In genomic region chr11:72469217-72469616, GRCm38 (mm10) we compare ENCODE assay signal across 9 mouse cellular contexts. TPM values are rescaled to one million over a fixed set of nuclear protein-coding genes. Genes with fewer than 3 reads are reported as not detected.
DNase-seq lines count a peak whose midpoint lies in the region; ATAC-seq and TF ChIP-seq lines count a peak whose summit lies in the region.
"Had no signal": no experiment of that assay in that cellular context is flagged by ENCODE, and none has a peak within 500 bp of the region (broad histone marks: within the 10 kb centered on the region; RNA-seq: fewer than 3 reads in every experiment).

No protein-coding gene starts in this region.

- H3K27ac ChIP-seq in midbrain, embryonic 10.5 days (replicated peaks): peak overlapping the region; percentile 58
- no peak overlapping the region for H3K27ac ChIP-seq in midbrain, embryonic 11.5 days (ENCODE audit: low read depth, low read length)
- 0 out of 2 replicates have a peak overlapping the region, but pooled peaks have one; percentile 13 for H3K27ac ChIP-seq in cortical plate, adult 2 months (ENCODE audit: insufficient read depth, low read length)
- peak overlapping the region; percentile 73 for H3K27ac ChIP-seq in heart, embryonic 10.5 days
- peak overlapping the region; percentile 34; the same call in 1 of the 2 replicates for H3K27ac ChIP-seq in kidney, adult 2 months (ENCODE audit: insufficient read depth, low read depth, low read length)
- H3K27ac ChIP-seq in liver, embryonic 13.5 days: peak overlapping the region; percentile 64

- no peaks in the 10 kb centered on the region for H3K9me3 ChIP-seq in midbrain, embryonic 10.5 days (replicated peaks)
- H3K9me3 ChIP-seq in midbrain, embryonic 11.5 days (ENCODE audit: control insufficient read depth, low read length): no peaks in the 10 kb centered on the region
- no peaks in the 10 kb centered on the region for H3K9me3 ChIP-seq in heart, embryonic 10.5 days
- H3K9me3 ChIP-seq in liver, embryonic 13.5 days (replicated peaks): no peaks in the 10 kb centered on the region

- no peak overlapping the region for H3K9ac ChIP-seq in midbrain, embryonic 11.5 days (ENCODE audit: low read length)
- H3K9ac ChIP-seq in liver, embryonic 13.5 days: no peak overlapping the region

- H3K4me2 ChIP-seq in midbrain, embryonic 11.5 days: no peak overlapping the region
- no peak overlapping the region for H3K4me2 ChIP-seq in liver, embryonic 13.5 days

- DNase-seq in midbrain, embryonic 10.5 days (ENCODE audit: low spot score): no peak
- no peak for DNase-seq in midbrain, embryonic 11.5 days (ENCODE audit: low spot score, missing footprints)
- no peak for DNase-seq in heart, embryonic 10.5 days (ENCODE audit: low spot score)
- peak; percentile 88 for DNase-seq in kidney, adult 2 months
- no peak for DNase-seq in liver, embryonic 13.5 days
- DNase-seq in ovary, postnatal 14 days (ENCODE audit: low spot score): peak; percentile 71

- no peaks in the 10 kb centered on the region for H3K36me3 ChIP-seq in midbrain, embryonic 10.5 days
- H3K36me3 ChIP-seq in midbrain, embryonic 11.5 days (ENCODE audit: control insufficient read depth, insufficient read depth, low read length): no peaks in the 10 kb centered on the region
- peaks cover 5% of the 10 kb centered on the region; the same call in 1 of the 2 replicates for H3K36me3 ChIP-seq in heart, embryonic 10.5 days
- H3K36me3 ChIP-seq in kidney, adult 2 months (ENCODE audit: control insufficient read depth, insufficient read depth, low read length): no peaks in the 10 kb centered on the region
- peaks cover 3% of the 10 kb centered on the region; the same call in 1 of the 2 replicates for H3K36me3 ChIP-seq in liver, embryonic 13.5 days

- TF ChIP-seq CTCF in cortical plate, adult 2 months (IDR thresholded peaks at IDR 0.05; ENCODE audit: extremely low read depth, insufficient read depth, low read length): no peak
- no peak for TF ChIP-seq CTCF in kidney, adult 2 months (conservative IDR thresholded peaks at IDR 0.05; ENCODE audit: insufficient read depth, insufficient read length, low read depth, low read length)

- H3K4me3 ChIP-seq in midbrain, embryonic 10.5 days: no peak overlapping the region
- H3K4me3 ChIP-seq in midbrain, embryonic 11.5 days (ENCODE audit: low read depth, low read length): no peak overlapping the region
- no peak overlapping the region for H3K4me3 ChIP-seq in cortical plate, adult 2 months (ENCODE audit: insufficient read depth, low read length)
- H3K4me3 ChIP-seq in heart, embryonic 10.5 days: no peak overlapping the region
- no peak overlapping the region for H3K4me3 ChIP-seq in kidney, adult 2 months (ENCODE audit: insufficient read depth, low read depth, low read length)
- no peak overlapping the region for H3K4me3 ChIP-seq in liver, embryonic 13.5 days (replicated peaks)

- 39% methylated on average over 5 of the region's 5 CpGs for WGBS in midbrain, embryonic 10.5 days
- WGBS in midbrain, embryonic 11.5 days: 35% methylated on average over 5 of the region's 5 CpGs
- WGBS in heart, embryonic 10.5 days: 30% methylated on average over 5 of the region's 5 CpGs
- WGBS in kidney, adult 2 months: 28% methylated on average over 5 of the region's 5 CpGs
- 47% methylated on average over 5 of the region's 5 CpGs for WGBS in liver, embryonic 13.5 days (ENCODE audit: insufficient replicate concordance)

- H3K27me3 ChIP-seq in midbrain, embryonic 10.5 days (ENCODE audit: low read depth, poor library complexity, severe bottlenecking): no peaks in the 10 kb centered on the region
- no peaks in the 10 kb centered on the region for H3K27me3 ChIP-seq in midbrain, embryonic 11.5 days (ENCODE audit: control insufficient read depth, insufficient read depth, low read length)
- no peaks in the 10 kb centered on the region for H3K27me3 ChIP-seq in heart, embryonic 10.5 days (ENCODE audit: insufficient read depth, poor library complexity, severe bottlenecking)
- H3K27me3 ChIP-seq in kidney, adult 2 months (replicated peaks; ENCODE audit: control insufficient read depth, insufficient read depth, low read length): no peaks in the 10 kb centered on the region
- no peaks in the 10 kb centered on the region for H3K27me3 ChIP-seq in liver, embryonic 13.5 days

- TF ChIP-seq POLR2A in cortical plate, adult 2 months (IDR thresholded peaks at IDR 0.05; ENCODE audit: extremely low read depth, insufficient read depth, low read length): no peak
- no peak for TF ChIP-seq POLR2A in kidney, adult 2 months (IDR thresholded peaks at IDR 0.05; ENCODE audit: low read depth, low read length)

- H3K4me1 ChIP-seq in midbrain, embryonic 10.5 days: peaks cover 55% of the 10 kb centered on the region
- peaks cover 8% of the 10 kb centered on the region for H3K4me1 ChIP-seq in midbrain, embryonic 11.5 days (ENCODE audit: control insufficient read depth, insufficient read depth, low read length)
- H3K4me1 ChIP-seq in cortical plate, adult 2 months (ENCODE audit: control insufficient read depth, insufficient read depth, low read length): peaks cover 12% of the 10 kb centered on the region
- peaks cover 52% of the 10 kb centered on the region for H3K4me1 ChIP-seq in heart, embryonic 10.5 days
- peaks cover 3% of the 10 kb centered on the region; the same call in 1 of the 2 replicates for H3K4me1 ChIP-seq in kidney, adult 2 months (ENCODE audit: control insufficient read depth, insufficient read depth, low read length)
- peaks cover 96% of the 10 kb centered on the region for H3K4me1 ChIP-seq in liver, embryonic 13.5 days (replicated peaks)

- ATAC-seq in midbrain, embryonic 11.5 days (ENCODE audit: low FRiP score): no peak
- ATAC-seq in liver, embryonic 13.5 days (ENCODE audit: low read depth): peak; percentile 26; the same call in 1 of the 2 replicates
- no peak for ATAC-seq in monocyte, adult 5-6 weeks (replicated peaks; ENCODE audit: insufficient number of reproducible peaks, low FRiP score, low TSS enrichment, poor library complexity, severe bottlenecking)

RNA-seq across cellular contexts. Expression of gene Spns2, which starts 20.5 kb away (rescaled TPM):
- 2.1 and 2.9 TPM in 2 replicates for polyA plus RNA-seq in midbrain, embryonic 10.5 days (2016; fragmentation: Nextera tagmentation; extraction: Ambion mirVana)
- 4.0 and 4.7 TPM in 2 replicates for polyA plus RNA-seq in midbrain, embryonic 11.5 days (2014; fragmentation: Nextera tagmentation; extraction: Ambion mirVana)
- 45.2 and 52.9 TPM in 2 replicates for polyA plus RNA-seq in cortical plate, adult 2 months (2012; rRNA removed)
- 5.7 and 7.1 TPM in 2 replicates for polyA plus RNA-seq in heart, embryonic 10.5 days (2016; fragmentation: Nextera tagmentation; extraction: Ambion mirVana)
- polyA plus RNA-seq in kidney, adult 2 months (2012; rRNA removed): 102 TPM in 2 replicates
- polyA plus RNA-seq in liver, embryonic 13.5 days (2015; fragmentation: Nextera tagmentation; extraction: Ambion mirVana): 4.3 and 5.5 TPM in 2 replicates
- total RNA-seq in monocyte, adult 5-6 weeks (2017): 1.4 to 3.2 TPM (median 1.4 TPM) in 3 replicates

RNA-seq across cellular contexts. Expression of gene Mybbp1a, which starts 28.1 kb away (rescaled TPM):
- 192 and 236 TPM in 2 replicates for polyA plus RNA-seq in midbrain, embryonic 10.5 days (2016; fragmentation: Nextera tagmentation; extraction: Ambion mirVana)
- polyA plus RNA-seq in midbrain, embryonic 11.5 days (2014; fragmentation: Nextera tagmentation; extraction: Ambion mirVana): 142 and 144 TPM in 2 replicates
- polyA plus RNA-seq in cortical plate, adult 2 months (2012; rRNA removed): 48.1 and 56.2 TPM in 2 replicates
- 133 and 186 TPM in 2 replicates for polyA plus RNA-seq in heart, embryonic 10.5 days (2016; fragmentation: Nextera tagmentation; extraction: Ambion mirVana)
- 27.0 and 28.6 TPM in 2 replicates for polyA plus RNA-seq in kidney, adult 2 months (2012; rRNA removed)
- 129 and 138 TPM in 2 replicates for polyA plus RNA-seq in liver, embryonic 13.5 days (2015; fragmentation: Nextera tagmentation; extraction: Ambion mirVana)
- 37.5 to 39.9 TPM (median 37.7 TPM) in 3 replicates for total RNA-seq in monocyte, adult 5-6 weeks (2017)

RNA-seq across cellular contexts. Expression of gene Ggt6, which starts 33.9 kb away (rescaled TPM):
- not detected in 2 replicates for polyA plus RNA-seq in midbrain, embryonic 10.5 days (2016; fragmentation: Nextera tagmentation; extraction: Ambion mirVana)
- not detected in 2 replicates for polyA plus RNA-seq in midbrain, embryonic 11.5 days (2014; fragmentation: Nextera tagmentation; extraction: Ambion mirVana)
- polyA plus RNA-seq in cortical plate, adult 2 months (2012; rRNA removed): 0.25 and 0.27 TPM in 2 replicates
- not detected in 2 replicates for polyA plus RNA-seq in heart, embryonic 10.5 days (2016; fragmentation: Nextera tagmentation; extraction: Ambion mirVana)
- 24.3 and 29.3 TPM in 2 replicates for polyA plus RNA-seq in kidney, adult 2 months (2012; rRNA removed)
- not detected in 2 replicates for polyA plus RNA-seq in liver, embryonic 13.5 days (2015; fragmentation: Nextera tagmentation; extraction: Ambion mirVana)
- total RNA-seq in monocyte, adult 5-6 weeks (2017): not detected in 3 replicates
- total RNA-seq: hematopoietic stem cell, adult 5-6 weeks had no signal

RNA-seq across cellular contexts. Expression of gene Smtnl2, which starts 57.7 kb away (rescaled TPM):
- polyA plus RNA-seq in midbrain, embryonic 10.5 days (2016; fragmentation: Nextera tagmentation; extraction: Ambion mirVana): 10.1 and 13.1 TPM in 2 replicates
- polyA plus RNA-seq in midbrain, embryonic 11.5 days (2014; fragmentation: Nextera tagmentation; extraction: Ambion mirVana): 3.7 and 4.1 TPM in 2 replicates
- polyA plus RNA-seq in cortical plate, adult 2 months (2012; rRNA removed): 0.78 and 1.6 TPM in 2 replicates
- 148 and 184 TPM in 2 replicates for polyA plus RNA-seq in heart, embryonic 10.5 days (2016; fragmentation: Nextera tagmentation; extraction: Ambion mirVana)
- polyA plus RNA-seq in kidney, adult 2 months (2012; rRNA removed): 20.3 and 22.1 TPM in 2 replicates
- polyA plus RNA-seq in liver, embryonic 13.5 days (2015; fragmentation: Nextera tagmentation; extraction: Ambion mirVana): 5.4 and 5.5 TPM in 2 replicates
- not detected in 3 replicates for total RNA-seq in monocyte, adult 5-6 weeks (2017)

Comparison
In these comparisons a context has a peak if more than half of its experiments do, and no peak if none do; other contexts are left out.
1. DNase-seq: peak in kidney, adult 2 months (single experiment) and ovary, postnatal 14 days (single experiment); none in midbrain, embryonic 10.5 days (single experiment), midbrain, embryonic 11.5 days (single experiment), heart, embryonic 10.5 days (single experiment) and liver, embryonic 13.5 days (single experiment).
2. RNA of gene Ggt6, which starts 33.9 kb away (polyA plus RNA-seq): 24.3 to 29.3 TPM in kidney, adult 2 months; 0.25 to 0.27 TPM in cortical plate, adult 2 months, not detected in liver, embryonic 13.5 days, not detected in midbrain, embryonic 10.5 days, not detected in midbrain, embryonic 11.5 days and not detected in heart, embryonic 10.5 days; every median in the first group is over 10 times any median in the second.